Mouse (Mus musculus) cerebellum, adult 2 months (tissue): ENCODE measurements around the gene Serpinb3a. TPM values are rescaled to one million over a fixed set of nuclear protein-coding genes. Genes with fewer than 3 reads are reported as not detected.
A peak's percentile ranks its signal among the peaks of the same experiment; 100 is the strongest.
"Not testable (repeated sequence)": the region's sequence is repeated elsewhere in the genome, so short reads cannot be mapped to it uniquely, and the experiment has no call there.

Source experiments
- DNase-seq, 2 experiments: peaks; one replicate each; pipeline ENCODE4 v3.0.0; 2021
- H3K27ac ChIP-seq: fragments of 200-500 bp; 2 replicates; pipeline ENCODE4 v1.5.1; 2012; ENCODE audit warnings: low read length, control low read depth, inconsistent platforms; ENCODE audit not compliant: insufficient read depth
- H3K27me3 ChIP-seq: fragments of 200-500 bp; 2 replicates; pipeline ENCODE4 v1.6.1; 2012; ENCODE audit warnings: inconsistent platforms, mild to moderate bottlenecking, low read length, moderate library complexity; ENCODE audit not compliant: control insufficient read depth, insufficient read depth
- H3K4me1 ChIP-seq: fragments of 200-500 bp; 2 replicates; pipeline ENCODE4 v1.6.1; 2011; ENCODE audit warnings: low read length; ENCODE audit not compliant: control insufficient read depth, insufficient read depth
- H3K4me3 ChIP-seq: fragments of 200-500 bp; replicated peaks from 2 replicates; pipeline ENCODE3; 2011; ENCODE audit warnings: mild to moderate bottlenecking, low read depth, low read length, control low read depth; ENCODE audit not compliant: insufficient read depth
- CTCF ChIP-seq: fragments of 200-500 bp; IDR thresholded peaks from 2 replicates; pipeline ENCODE4 v1.5.1; 2011; ENCODE audit warnings: low read depth, mild to moderate bottlenecking, control low read depth, low read length, moderate library complexity, borderline replicate concordance; ENCODE audit not compliant: insufficient read depth
- POLR2A ChIP-seq: fragments of 200-500 bp; IDR thresholded peaks from 2 replicates; pipeline ENCODE4 v1.6.1; 2011; ENCODE audit warnings: low read length, control low read depth, borderline replicate concordance; ENCODE audit not compliant: insufficient read depth
- WGBS: fragments of 180-500 bp; shearing (Covaris S2); methylation state at CpG from one replicate; pipeline ENCODE4 v1.1.7; 2018; 5-methylcytosine and 5-hydroxymethylcytosine counted together
- polyA plus RNA-seq: library from polyadenylated mRNA; depleted of rRNA; stranded (reverse); fragments of >200 nt; gene quantifications from 2 replicates; pipeline ENCODE4 v1.2.3, GENCODE M21; 2012; rRNA removed

Gene Serpinb3a
- polyA plus RNA-seq, result not detected in 2 replicates

GRCm38 (mm10) chr1:107052203-107052602 lies at the start of gene Serpinb3a:
Serpinb3a (minus strand) TSS chr1:107052303.
- Histone ChIP-seq H3K4me3 (no peak within 1 kb of the TSS), H3K27me3 (no peaks in the 10 kb centered on the region), H3K4me1 (no peaks in the 10 kb centered on the region), H3K27ac (no peak within 1 kb of the TSS)
- DNase-seq, result no peak
- no peak for TF ChIP-seq CTCF
- TF ChIP-seq POLR2A, result no peak
- 92% methylated on average over 1 of the region's 1 CpGs for WGBS

- H3K4me3 ChIP-seq, result no peak overlapping the region
- no peak for TF ChIP-seq POLR2A
- TF ChIP-seq CTCF, result no peak
- H3K27ac ChIP-seq, result no peak overlapping the region
- H3K27me3 ChIP-seq, result no peaks in the 10 kb centered on the region
- DNase-seq, result no peak
- 74% methylated on average over 2 of the region's 2 CpGs for WGBS
- H3K4me1 ChIP-seq, result no peaks in the 10 kb centered on the region
These were observed 46.3 kb upstream of the Serpinb3a start for GRCm38 (mm10) chr1:107098417-107098816.

GRCm38 (mm10) chr1:107083406-107083805 lies 31.3 kb upstream of the Serpinb3a start, which contains the start of gene Serpinb3d:
Serpinb3d (minus strand) TSS chr1:107083506.
- no peak within 1 kb of the TSS for H3K27ac ChIP-seq
- no peaks in the 10 kb centered on the region for H3K27me3 ChIP-seq
- H3K4me3 ChIP-seq, result no peak within 1 kb of the TSS
- H3K4me1 ChIP-seq, result no peaks in the 10 kb centered on the region
- no peak for TF ChIP-seq POLR2A
- TF ChIP-seq CTCF, result no peak
- DNase-seq, result no peak

GRCm38 (mm10) chr1:107034236-107034635 lies 17.9 kb downstream of the Serpinb3a start:
- H3K27ac ChIP-seq, DNase-seq, H3K27me3 ChIP-seq, H3K4me3 ChIP-seq, H3K4me1 ChIP-seq: not testable (repeated sequence)
- WGBS, result 78% methylated on average over 3 of the region's 3 CpGs

- TF ChIP-seq POLR2A (no peak), CTCF (no peak)
- 65% methylated on average over 1 of the region's 1 CpGs for WGBS
These were observed 26.2 kb downstream of the Serpinb3a start for GRCm38 (mm10) chr1:107025886-107026285.

GRCm38 (mm10) chr1:107015210-107015609 lies 36.9 kb downstream of the Serpinb3a start:
- Histone ChIP-seq H3K4me3 (no peak overlapping the region), H3K4me1 (no peaks in the 10 kb centered on the region), H3K27ac (no peak overlapping the region), H3K27me3 (no peaks in the 10 kb centered on the region)
- DNase-seq, result no peak
- TF ChIP-seq CTCF, result no peak
- no peak for TF ChIP-seq POLR2A
- 74% methylated on average over 7 of the region's 7 CpGs for WGBS

More at GRCm38 (mm10) chr1:107025886-107026285, 26.2 kb downstream of the Serpinb3a start:
- no peak overlapping the region for H3K27ac ChIP-seq
- DNase-seq, result no peak
- no peaks in the 10 kb centered on the region for H3K27me3 ChIP-seq
- H3K4me1 ChIP-seq, result no peaks in the 10 kb centered on the region
- no peak overlapping the region for H3K4me3 ChIP-seq

GRCm38 (mm10) chr1:107014530-107014929 lies 37.6 kb downstream of the Serpinb3a start:
- DNase-seq, result peak in 1 of 2 experiments; percentile 3
- H3K27me3 ChIP-seq, result no peaks in the 10 kb centered on the region
- no peak overlapping the region for H3K27ac ChIP-seq
- H3K4me3 ChIP-seq, result no peak overlapping the region
- H3K4me1 ChIP-seq, result no peaks in the 10 kb centered on the region
- WGBS, result 42% methylated on average over 2 of the region's 2 CpGs
- no peak; the same call in 1 of the 2 replicates for TF ChIP-seq CTCF
- TF ChIP-seq POLR2A, result no peak

- WGBS, result 78% methylated on average over 3 of the region's 3 CpGs
- no peak for DNase-seq
- no peak for TF ChIP-seq POLR2A
- TF ChIP-seq CTCF, result no peak
- Histone ChIP-seq H3K27me3 (no peaks in the 10 kb centered on the region), H3K4me3 (no peak overlapping the region), H3K4me1 (no peaks in the 10 kb centered on the region), H3K27ac (no peak overlapping the region)
These were observed 45.8 kb downstream of the Serpinb3a start for GRCm38 (mm10) chr1:107006316-107006715.

- Histone ChIP-seq H3K4me1 (no peaks in the 10 kb centered on the region), H3K4me3 (no peak overlapping the region), H3K27me3 (no peaks in the 10 kb centered on the region), H3K27ac (no peak overlapping the region)
- DNase-seq, result no peak
- TF ChIP-seq CTCF, result no peak
- TF ChIP-seq POLR2A, result no peak
- WGBS, result 91% methylated on average over 2 of the region's 2 CpGs
These were observed 50.3 kb downstream of the Serpinb3a start for GRCm38 (mm10) chr1:107001754-107002153.
